Mouse (Mus musculus) C3H10T1/2 (cell line): ENCODE results near the gene Ep400. TPM values are rescaled to one million over a fixed set of nuclear protein-coding genes. Genes with fewer than 3 reads are reported as not detected.

Experiments used
- polyA plus RNA-seq, 2 experiments: library from polyadenylated mRNA; unstranded; fragments of >200 nt; fragmentation: generic; extraction: Trizol; gene quantifications; one replicate each; pipeline ENCODE4 v1.2.1; 2012; ENCODE audit warnings: missing spikeins in 2 of 2

The Ep400 gene
- 10 to 100 TPM in 1 of 2 experiments, 1 to 10 TPM in 1; 2.8 to 21.7 TPM for polyA plus RNA-seq

GRCm38 (mm10) chr5:110770448-110771158 is at the start of gene Ep400:
TSS of gene Ep400 (minus strand) at chr5:110770717.

DNA sequence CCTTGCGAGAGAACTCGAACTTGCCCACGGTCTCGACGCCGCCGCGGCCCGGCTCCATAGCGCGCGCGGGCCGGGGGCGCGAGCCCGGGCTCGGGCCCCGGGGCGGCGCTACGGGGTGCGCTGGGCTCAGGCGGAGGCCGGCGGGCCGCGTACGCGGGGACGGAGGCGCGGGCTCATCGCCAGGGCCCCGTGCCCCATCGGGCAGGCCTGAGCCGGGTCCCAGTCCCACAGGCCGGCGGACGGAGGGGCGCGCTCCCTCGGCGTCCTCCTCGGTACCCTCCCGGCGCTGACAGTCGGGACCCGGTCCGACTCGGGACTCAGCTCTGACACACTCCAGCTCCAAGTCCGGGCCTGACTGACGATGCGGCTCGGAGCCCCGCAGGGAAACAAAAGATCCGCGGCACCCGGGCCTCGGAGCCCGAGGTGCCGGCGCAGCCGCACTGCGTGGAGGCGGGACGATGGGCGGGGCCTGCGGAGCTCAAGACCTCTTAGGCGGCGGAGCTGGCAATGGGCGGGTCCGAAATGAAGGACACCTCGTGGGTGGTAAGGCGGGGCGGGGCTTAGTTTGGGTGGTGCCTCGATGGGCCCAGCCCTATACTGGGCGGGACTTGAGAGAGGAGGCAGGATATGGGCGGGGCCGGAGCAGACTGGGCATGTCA is 39.3 kb upstream of the Ep400 start, which contains the start of gene Ulk1:
Ulk1 (minus strand) TSS at position 431 of the 659 bp plus-strand sequence.

DNA sequence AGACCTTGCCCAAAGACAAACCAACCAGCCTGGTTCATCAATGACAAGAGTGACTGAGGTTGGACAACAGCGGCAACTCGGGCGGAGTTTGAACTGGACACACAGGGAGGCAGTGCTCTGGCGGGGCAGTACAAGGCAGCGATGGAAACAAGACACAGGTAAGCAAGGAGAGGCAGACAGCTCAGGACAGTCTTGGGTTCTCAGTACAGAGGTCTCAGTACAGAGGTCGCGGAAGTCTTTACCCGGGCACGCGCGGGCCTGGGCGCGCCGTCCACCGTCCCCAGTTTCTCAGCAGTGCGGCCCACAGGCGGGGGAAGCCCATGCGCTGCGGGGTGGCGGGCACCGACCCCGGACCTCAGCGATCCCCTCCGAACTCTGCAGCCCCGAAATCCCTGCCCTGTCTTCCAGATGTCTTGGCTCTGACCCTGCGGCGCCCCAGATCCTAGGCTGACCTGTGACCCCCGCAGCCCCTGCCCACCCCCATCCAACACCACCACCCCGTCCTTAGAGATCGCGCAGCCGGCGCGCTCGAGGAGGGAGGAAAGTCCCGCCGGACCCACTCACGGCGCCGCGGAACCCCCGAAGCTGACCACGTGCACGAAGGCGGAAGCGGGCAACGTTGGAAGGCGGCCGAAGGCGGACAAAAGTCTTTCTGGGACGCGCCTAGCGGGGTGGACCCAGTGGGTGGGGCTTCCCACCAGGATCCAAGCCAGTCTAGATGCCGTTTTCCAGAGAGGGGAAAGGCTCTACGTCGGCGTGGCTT is 9.7 kb upstream of the Ep400 start, which contains the start of gene Pus1:
Pus1 (minus strand) TSS at position 662 of the 763 bp plus-strand sequence.

GRCm38 (mm10) chr5:110652719-110653648 is 117.5 kb downstream of the Ep400 start, which contains the start of the genes Noc4l and Ddx51:
TSS of gene Noc4l (minus strand) at chr5:110653417.
TSS of gene Ddx51 (plus strand) at chr5:110653451.

Other genes with a start within 250 kb of the Ep400 start
- gene Galnt9, start 226.4 kb downstream of the Ep400 start, polyA plus RNA-seq = under 1 TPM in 1 of 2 experiments, not detected in 1; 0.02 TPM
- gene Noc4l, start 117.3 kb downstream of the Ep400 start, polyA plus RNA-seq = 10 to 100 TPM; 20.7 to 51.2 TPM
- gene Ddx51, start 117.3 kb downstream of the Ep400 start, polyA plus RNA-seq = 1 to 10 TPM; 7.6 to 9.1 TPM
- 10 to 100 TPM; 18.5 to 29.9 TPM for gene Pus1, start 9.9 kb upstream of the Ep400 start, polyA plus RNA-seq
- gene Ulk1, start 39.4 kb upstream of the Ep400 start, polyA plus RNA-seq = 10 to 100 TPM in 1 of 2 experiments, 1 to 10 TPM in 1; 3.4 to 23.4 TPM
- gene Hscb, start 69.1 kb upstream of the Ep400 start, polyA plus RNA-seq = 10 to 100 TPM in 1 of 2 experiments, 1 to 10 TPM in 1; 6.4 to 31.9 TPM
- gene Chek2, start 69.3 kb upstream of the Ep400 start, polyA plus RNA-seq = 1 to 10 TPM; 1.1 to 8.3 TPM
- 10 to 100 TPM in 1 of 2 experiments, 1 to 10 TPM in 1; 1.1 to 11.3 TPM for gene Ttc28, start 109.1 kb upstream of the Ep400 start, polyA plus RNA-seq